Mouse (Mus musculus) left cerebral cortex, postnatal 36 days (tissue): ENCODE results near the gene Fbln5. TPM values are rescaled to one million over a fixed set of nuclear protein-coding genes. Genes with fewer than 3 reads are reported as not detected.
A peak's percentile ranks its signal among the peaks of the same experiment; 100 is the strongest.

Experiments
- DNase-seq, 2 experiments: peaks; one replicate each; pipeline ENCODE4 v3.0.0; 2021 to 2022; ENCODE audit warnings: low spot score in 2 of 2, mixed read lengths in 1 of 2
- intact Hi-C: fragments of 180-260 bp; cut with DNase I; formaldehyde crosslinking; loops from one replicate; pipeline ENCODE4 v1.15.1; 2025
- total RNA-seq, 2 experiments: library from RNA; stranded (reverse); gene quantifications; 2 replicates each; pipeline ENCODE4 v1.2.3; 2021

Gene Fbln5
- total RNA-seq, result 1 to 10 TPM; 5.2 to 7.7 TPM

- intact Hi-C loops, result loop anchor here (10.0 kb wide), 1 partner anchor 56 kb away; no protein-coding TSS in a partner anchor
- DNase-seq, result peak; percentile 19 to 26
Observed at GRCm38 (mm10) chr12:101818608-101819370, at the start of gene Fbln5. Gene Fbln5 (minus strand): TSS chr12:101819055.

DNA sequence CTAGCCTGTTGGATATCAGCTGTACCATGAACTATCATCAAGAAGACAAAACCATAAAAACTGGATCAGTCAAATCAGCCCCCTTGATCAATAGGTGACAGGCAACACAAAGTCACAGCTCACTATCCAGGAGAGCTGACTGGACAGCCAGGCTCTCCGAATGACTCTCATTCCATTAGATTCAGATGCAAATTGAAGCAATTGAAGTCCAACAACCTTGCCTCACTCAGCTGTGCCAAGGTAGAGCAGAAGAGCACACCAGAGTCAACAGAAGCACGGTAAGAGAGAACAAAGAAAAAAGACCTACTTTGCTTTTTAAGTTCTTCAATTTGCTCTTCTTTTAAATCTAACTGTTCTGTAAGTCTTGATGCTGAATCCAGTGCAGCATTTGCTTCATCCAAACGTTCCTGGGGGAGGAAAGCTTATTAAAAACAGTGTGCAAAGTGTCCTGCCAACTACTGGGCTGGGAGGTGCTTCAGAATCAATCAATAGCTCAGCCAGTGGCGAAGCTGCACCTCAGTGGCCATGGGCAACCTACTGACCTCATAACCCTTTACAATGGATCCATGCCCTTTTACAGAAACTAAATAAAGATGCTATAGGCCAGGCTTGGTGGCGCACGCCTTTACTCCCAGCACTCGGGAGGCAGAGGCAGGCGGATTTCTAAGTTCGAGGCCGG is 43.6 kb upstream of the Fbln5 start:
- no peak for DNase-seq
- intact Hi-C loops, result no loop called here

- intact Hi-C loops, result no loop called here
- DNase-seq, result no peak
Observed at GRCm38 (mm10) chr12:101860256-101860655, 41.4 kb upstream of the Fbln5 start.

DNA sequence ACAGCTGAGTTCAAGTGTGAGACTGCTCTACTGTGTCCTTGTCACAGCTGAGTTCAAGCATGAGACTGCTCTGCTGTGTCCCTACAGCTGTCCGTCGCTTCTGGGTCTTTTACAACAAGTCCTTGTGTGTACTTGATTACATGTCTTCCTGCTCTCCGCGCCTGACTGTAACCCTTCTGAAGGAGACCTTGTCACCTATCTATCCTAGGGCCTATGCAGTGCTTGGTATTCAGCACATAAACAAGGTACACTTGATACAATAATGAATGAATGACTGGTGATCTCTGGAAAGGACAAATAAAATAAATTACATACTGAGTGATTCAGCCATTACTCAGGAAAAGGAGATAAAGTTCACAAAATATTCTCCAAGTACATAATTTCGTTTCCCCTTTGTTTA is 39.2 kb upstream of the Fbln5 start:
- intact Hi-C loops, result no loop called here
- DNase-seq, result no peak

DNA sequence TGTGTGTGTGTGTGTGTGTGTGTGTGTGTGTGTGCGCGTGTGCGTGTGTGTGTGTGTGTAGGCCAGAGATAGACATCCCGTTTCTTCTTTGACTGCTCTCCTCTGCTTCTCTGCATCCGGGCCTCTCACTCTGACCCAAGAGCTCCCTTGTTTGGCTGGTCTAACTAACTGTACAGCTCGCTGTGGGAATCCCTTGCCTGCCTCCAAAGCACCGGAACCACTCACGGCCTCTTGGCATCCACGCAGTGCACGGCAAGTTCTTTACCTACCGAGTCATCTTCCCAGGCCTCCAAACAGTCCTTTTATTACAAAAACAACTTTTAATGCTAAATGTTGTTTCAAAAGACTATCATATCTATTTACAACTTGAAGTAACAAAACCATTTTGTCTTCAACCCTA is 35.5 kb upstream of the Fbln5 start:
- no peak for DNase-seq
- intact Hi-C loops, result no loop called here

GRCm38 (mm10) chr12:101851846-101852564 is 33.1 kb upstream of the Fbln5 start:
- DNase-seq, result no peak
- intact Hi-C loops, result no loop called here

GRCm38 (mm10) chr12:101851314-101851713 is 32.5 kb upstream of the Fbln5 start:
- no peak for DNase-seq
- intact Hi-C loops, result no loop called here

- DNase-seq, result no peak
- intact Hi-C loops, result no loop called here
Observed at GRCm38 (mm10) chr12:101836546-101837274, 17.9 kb upstream of the Fbln5 start.

- DNase-seq, result no peak
- intact Hi-C loops, result no loop called here
Observed at GRCm38 (mm10) chr12:101834715-101835114, 15.9 kb upstream of the Fbln5 start.

DNA sequence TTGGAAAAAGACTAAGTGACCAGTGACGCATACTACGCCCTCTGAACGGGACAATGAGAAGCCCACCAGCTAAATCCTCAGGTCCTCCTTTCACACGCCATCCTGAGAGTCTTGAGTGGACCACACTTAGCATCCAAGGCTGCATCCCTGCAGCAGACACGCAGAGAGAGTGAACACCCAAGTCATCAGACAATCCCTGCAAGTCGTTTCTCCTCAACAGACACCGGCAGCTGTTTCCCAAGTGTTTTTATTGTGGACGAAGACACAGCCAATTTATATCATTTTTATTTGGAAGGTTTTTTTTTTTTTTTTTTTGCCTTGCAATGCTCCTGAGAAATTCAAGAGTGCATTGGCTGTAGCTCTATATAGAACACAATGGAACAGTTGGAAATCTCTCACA is 14.9 kb upstream of the Fbln5 start:
- no peak for DNase-seq
- intact Hi-C loops, result no loop called here

DNA sequence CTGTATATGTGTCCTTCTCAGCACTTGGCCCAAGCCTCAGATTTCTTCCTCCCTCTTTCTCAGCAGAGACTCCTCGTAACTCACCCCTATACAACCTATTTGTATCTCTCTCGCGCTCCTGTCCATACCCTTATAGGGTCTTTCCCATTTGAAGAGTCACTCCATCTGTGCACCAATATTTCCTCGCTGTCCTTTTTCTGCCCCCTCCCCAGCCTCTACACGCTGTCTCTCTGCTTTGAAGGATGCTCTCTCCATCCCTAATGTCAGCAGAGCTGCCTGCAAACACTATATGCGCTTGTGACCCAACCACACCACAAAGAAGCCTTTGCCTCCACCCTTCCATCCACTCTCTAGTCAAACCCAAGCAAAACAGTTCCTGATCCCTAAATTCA is 14.3 kb upstream of the Fbln5 start:
- no peak for DNase-seq
- intact Hi-C loops, result no loop called here

DNA sequence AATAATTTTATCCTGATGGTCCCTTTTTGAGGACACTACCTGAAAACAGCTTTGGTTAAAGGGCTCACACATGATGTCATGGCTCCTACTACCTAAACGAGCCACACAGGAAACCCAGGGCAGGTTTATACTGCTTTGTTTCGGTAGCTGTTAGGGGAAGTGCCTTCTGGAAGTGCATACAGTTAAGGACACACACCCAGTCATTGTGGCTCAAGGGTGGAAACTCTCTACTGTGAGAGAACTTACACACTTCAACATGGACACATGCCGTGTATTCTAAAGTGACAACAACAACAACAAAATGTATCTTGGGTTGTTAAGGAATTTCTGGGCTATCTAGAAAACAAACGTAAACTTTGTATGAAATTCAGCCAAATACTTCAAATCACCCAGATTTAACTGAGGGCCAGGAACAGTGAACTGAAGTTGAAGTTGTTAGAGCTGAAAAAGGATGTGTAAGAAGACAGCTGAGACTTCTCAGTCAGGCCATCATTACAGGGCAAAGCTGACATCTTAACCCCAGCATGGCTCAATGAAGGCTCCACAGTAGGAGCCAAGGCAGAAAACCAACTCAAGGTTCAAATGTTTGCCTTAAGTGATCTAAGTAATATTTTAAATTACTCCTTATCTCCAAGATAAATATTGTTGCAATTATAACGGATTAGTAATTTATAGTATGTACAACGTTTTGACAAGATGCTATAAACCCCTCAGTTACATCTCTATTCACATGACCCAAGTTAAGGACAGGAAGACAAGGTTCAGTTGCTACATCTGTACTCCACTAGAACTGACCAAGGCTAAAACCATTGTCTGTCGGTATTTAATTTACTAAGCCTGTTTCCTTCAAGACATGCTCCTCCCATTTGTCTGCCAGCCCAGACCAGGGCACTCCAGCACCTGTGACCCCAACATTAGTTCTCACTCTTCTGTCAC is 13.6 kb upstream of the Fbln5 start:
- no peak for DNase-seq
- intact Hi-C loops, result no loop called here

DNA sequence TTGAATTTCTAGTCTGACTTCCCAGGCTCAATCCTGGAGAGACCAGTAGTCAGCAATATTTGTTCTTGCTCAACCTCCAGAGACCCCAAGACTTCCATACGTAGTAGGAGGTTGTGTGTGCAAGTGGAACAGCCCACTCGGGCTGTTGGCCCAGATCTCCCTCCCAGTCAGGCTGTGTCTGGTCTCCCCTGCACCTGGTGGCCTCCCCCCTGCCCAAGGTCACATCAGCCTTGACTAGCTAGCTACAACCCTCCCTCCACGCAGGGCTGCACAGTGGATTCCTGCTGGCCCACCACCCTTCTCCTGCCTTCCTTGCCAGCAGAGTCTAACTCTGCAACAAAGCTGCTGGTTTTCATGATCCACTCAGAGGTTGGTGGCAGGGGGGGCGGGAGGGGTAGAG is 12.4 kb upstream of the Fbln5 start:
- no peak for DNase-seq
- intact Hi-C loops, result no loop called here

DNA sequence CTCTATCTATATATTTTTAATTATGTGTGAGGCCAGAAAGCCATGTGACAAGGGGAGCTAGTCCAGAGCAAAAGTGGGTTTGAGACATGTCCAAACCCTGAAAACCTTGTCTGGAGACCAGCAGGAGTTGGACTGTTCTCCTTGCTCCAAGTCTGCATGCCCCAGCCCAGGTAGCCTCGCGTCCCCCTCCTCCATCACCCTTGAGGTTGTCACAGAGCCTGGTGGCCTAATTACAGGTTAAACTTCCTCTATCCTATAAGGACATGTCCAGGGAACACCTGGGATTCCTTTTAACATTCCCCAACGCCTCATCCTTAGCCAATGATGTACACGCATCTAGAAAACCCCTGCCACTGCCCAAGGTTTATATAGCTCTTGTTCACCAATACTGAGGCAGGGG is 4.3 kb upstream of the Fbln5 start:
- intact Hi-C loops, result no loop called here
- DNase-seq, result no peak

DNA sequence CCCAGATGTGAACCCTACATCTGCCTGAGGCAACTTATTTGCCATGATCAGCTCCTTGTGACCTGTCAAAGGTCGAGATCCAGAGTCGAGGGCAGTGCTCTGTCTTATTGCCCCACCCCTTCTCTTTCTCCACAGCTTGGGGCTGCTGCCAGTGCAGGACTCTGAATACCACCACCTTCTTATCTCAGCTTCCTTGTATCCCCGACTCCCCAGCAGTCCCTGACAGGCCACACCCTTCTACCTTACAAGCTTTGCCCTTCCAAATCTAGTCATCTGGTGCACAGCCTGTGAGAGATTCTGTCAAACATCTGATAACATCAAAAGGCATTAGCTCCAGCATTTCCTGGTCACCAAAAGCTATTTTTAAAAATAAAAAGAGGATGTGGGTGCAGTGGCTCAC is 2.7 kb upstream of the Fbln5 start:
- DNase-seq, result no peak
- intact Hi-C loops, result no loop called here

DNA sequence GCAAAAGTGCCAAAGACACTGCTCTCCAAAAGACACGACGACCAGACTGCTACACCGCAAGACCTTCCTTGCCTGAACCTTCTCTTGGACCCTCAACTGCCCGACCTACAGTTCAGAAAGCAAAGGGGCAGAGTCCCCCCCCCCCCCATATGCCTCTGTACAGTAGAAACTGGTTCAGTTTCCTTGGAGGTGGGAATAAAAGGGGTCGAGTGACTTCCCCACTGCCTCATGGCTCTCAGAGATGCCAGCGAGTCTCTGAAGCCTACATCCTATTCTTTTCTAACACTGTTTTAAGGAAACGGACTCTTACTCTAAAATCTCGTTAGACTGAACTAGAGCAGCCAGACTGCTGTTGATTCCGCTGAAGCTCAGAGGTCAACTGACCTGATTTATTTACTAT is 715 bp upstream of the Fbln5 start:
- DNase-seq, result no peak
- intact Hi-C loops, result loop anchor here (10.0 kb wide), 1 partner anchor 55 kb away; no protein-coding TSS in a partner anchor

- intact Hi-C loops, result loop anchor here (10.0 kb wide), 1 partner anchor 57 kb away; no protein-coding TSS in a partner anchor
- peak in 1 of 2 experiments; percentile 9 for DNase-seq
Observed at GRCm38 (mm10) chr12:101818246-101818607, 628 bp downstream of the Fbln5 start.

GRCm38 (mm10) chr12:101816810-101817209 is 2.0 kb downstream of the Fbln5 start:
- intact Hi-C loops, result loop anchor here (10.0 kb wide), 1 partner anchor 58 kb away; no protein-coding TSS in a partner anchor
- DNase-seq, result no peak

GRCm38 (mm10) chr12:101815796-101816195 is 3.1 kb downstream of the Fbln5 start:
- DNase-seq, result no peak
- intact Hi-C loops, result loop anchor here (10.0 kb wide), 1 partner anchor 59 kb away; no protein-coding TSS in a partner anchor
